Mouse (Mus musculus) lung, adult 2 months (tissue): Measurements from ENCODE around the gene Syt8.

Experiments used
- CTCF ChIP-seq: fragments of 200-500 bp; IDR thresholded peaks from 2 replicates; pipeline ENCODE4 v1.5.1; 2011; ENCODE audit warnings: mild to moderate bottlenecking, low read length, control low read depth; ENCODE audit not compliant: insufficient read depth
- POLR2A ChIP-seq: fragments of 200-500 bp; IDR thresholded peaks from 2 replicates; pipeline ENCODE4 v1.6.1; 2011; ENCODE audit warnings: low read depth, mild to moderate bottlenecking, control low read depth, low read length, borderline replicate concordance; ENCODE audit errors: extremely low read depth

GRCm38 (mm10) chr7:142479307-142479706, 44.7 kb downstream of the Syt8 start:
- TF ChIP-seq CTCF = no peak
- TF ChIP-seq POLR2A = no peak
